Mouse (Mus musculus) CH12.LX (cell line): ENCODE data around the gene Setd5.

Experiments
- BHLHE40 ChIP-seq: IDR thresholded peaks from 2 replicates; pipeline ENCODE4 v1.6.1; 2011; ENCODE audit warnings: mild to moderate bottlenecking, low read depth, low read length, improper control_type of control experiment
- CHD2 ChIP-seq: IDR thresholded peaks from 2 replicates; pipeline ENCODE4 v1.6.1; 2011; ENCODE audit warnings: low read length, improper control_type of control experiment
- CTCF ChIP-seq, 2 experiments: IDR thresholded peaks in 1 of 2; conservative IDR thresholded peaks in 1 of 2; 2 replicates each; pipeline ENCODE4 v1.5.1; 2011 to 2012; ENCODE audit warnings: low read depth in 2 of 2, low read length in 2 of 2, improper control_type of control experiment in 1 of 2, inconsistent platforms in 1 of 2, mild to moderate bottlenecking in 1 of 2, moderate library complexity in 1 of 2
- ELF1 ChIP-seq: IDR thresholded peaks from 2 replicates; pipeline ENCODE4 v1.6.1; 2014; ENCODE audit warnings: low read depth, mild to moderate bottlenecking, inconsistent platforms, low read length, improper control_type of control experiment
- EP300 ChIP-seq: IDR thresholded peaks from 2 replicates; pipeline ENCODE4 v1.6.1; 2011; ENCODE audit warnings: low read length, improper control_type of control experiment
- JUN ChIP-seq: IDR thresholded peaks from 2 replicates; pipeline ENCODE4 v1.6.1; 2011; ENCODE audit warnings: low read depth, mild to moderate bottlenecking, low read length, improper control_type of control experiment, moderate library complexity; ENCODE audit not compliant: insufficient read depth
- MAZ ChIP-seq: IDR thresholded peaks from 2 replicates; pipeline ENCODE4 v1.6.1; 2012; ENCODE audit warnings: low read depth, mild to moderate bottlenecking, inconsistent platforms, low read length, improper control_type of control experiment, moderate library complexity
- POLR2AphosphoS2 ChIP-seq: IDR thresholded peaks from 2 replicates; pipeline ENCODE4 v1.6.1; 2011; ENCODE audit warnings: low read depth, low read length, improper control_type of control experiment
- RAD21 ChIP-seq: IDR thresholded peaks from 2 replicates; pipeline ENCODE4 v1.6.1; 2011; ENCODE audit warnings: low read depth, mild to moderate bottlenecking, low read length, improper control_type of control experiment, moderate library complexity
- USF1 ChIP-seq: IDR thresholded peaks from 2 replicates; pipeline ENCODE4 v1.6.1; 2014; ENCODE audit warnings: low read depth, mild to moderate bottlenecking, inconsistent platforms, low read length, improper control_type of control experiment
- USF2 ChIP-seq: conservative IDR thresholded peaks from 2 replicates; pipeline ENCODE4 v1.6.1; 2011; ENCODE audit warnings: low read depth, low read length, improper control_type of control experiment
- ZC3H11A ChIP-seq: IDR thresholded peaks from 2 replicates; pipeline ENCODE4 v1.6.1; 2012; ENCODE audit warnings: low read depth, mild to moderate bottlenecking, inconsistent platforms, low read length, improper control_type of control experiment
- ZNF384 ChIP-seq: IDR thresholded peaks from 2 replicates; pipeline ENCODE4 v1.6.1; 2012; ENCODE audit warnings: low read depth, low read length, improper control_type of control experiment, inconsistent platforms

DNA sequence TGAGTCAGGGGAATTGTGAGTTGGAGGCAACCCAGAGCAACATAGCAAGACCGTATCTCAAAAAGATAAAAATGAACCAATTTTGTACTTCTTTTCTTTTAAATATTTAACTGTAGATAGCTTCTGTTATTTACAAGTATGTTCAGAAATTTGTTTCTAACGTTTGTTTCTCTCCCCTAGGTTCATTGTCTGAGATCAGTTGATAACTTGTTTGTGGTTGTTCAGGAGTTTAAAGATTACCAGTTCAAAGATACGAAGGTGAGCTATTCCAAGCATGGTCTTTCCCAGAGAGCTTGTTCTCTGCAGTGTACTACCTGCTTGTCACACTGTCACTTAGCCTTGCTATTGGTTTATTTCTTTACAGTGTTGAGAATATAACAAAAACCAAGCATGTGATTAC, 28.0 kb upstream of the Setd5 start:
- TF ChIP-seq EP300 (no peak), CTCF (conservative IDR thresholded peaks at IDR 0.05 in 1 of 2, IDR thresholded peaks at IDR 0.05 in 1 of 2; ENCODE audit: low read depth in 2 of 2, low read length in 2 of 2) (no peak), ELF1 (no peak), ZNF384 (no peak), USF1 (no peak), POLR2AphosphoS2 (no peak), CHD2 (no peak), JUN (no peak), ZC3H11A (no peak), RAD21 (no peak), MAZ (no peak), USF2 (no peak), BHLHE40 (no peak)
